Mouse (Mus musculus) neural tube, embryonic 15.5 days (tissue): ENCODE data around the gene 1700019N19Rik. TPM values are rescaled to one million over a fixed set of nuclear protein-coding genes. Genes with fewer than 3 reads are reported as not detected.

ENCODE experiments used
- ATAC-seq: fragments of 200-750 bp; cut with Nextera tagmentation; 2 replicates; pipeline ENCODE4 v1.8.0; 2017; ENCODE audit warnings: mild to moderate bottlenecking, moderate TSS enrichment, moderate library complexity; ENCODE audit not compliant: low FRiP score
- H3K27ac ChIP-seq: fragments of 300-500 bp; sonication (generic); replicated peaks from 2 replicates; pipeline ENCODE4 v1.5.1; 2015; ENCODE audit warnings: mild to moderate bottlenecking, inconsistent platforms
- H3K27me3 ChIP-seq: fragments of 300-500 bp; sonication (generic); replicated peaks from 2 replicates; pipeline ENCODE4 v1.6.1; 2015; ENCODE audit warnings: inconsistent platforms
- H3K36me3 ChIP-seq: fragments of 300-500 bp; sonication (generic); 2 replicates; pipeline ENCODE4 v1.6.1; 2015; ENCODE audit warnings: inconsistent platforms
- H3K4me1 ChIP-seq: fragments of 300-500 bp; sonication (generic); 2 replicates; pipeline ENCODE4 v1.6.1; 2015; ENCODE audit warnings: inconsistent platforms
- H3K4me2 ChIP-seq: fragments of 300-500 bp; sonication (generic); 2 replicates; pipeline ENCODE4 v1.6.1; 2015; ENCODE audit warnings: inconsistent platforms, mild to moderate bottlenecking, moderate library complexity
- H3K4me3 ChIP-seq: fragments of 300-500 bp; sonication (generic); replicated peaks from 2 replicates; pipeline ENCODE4 v1.5.1; 2015; ENCODE audit warnings: mild to moderate bottlenecking, inconsistent platforms
- H3K9ac ChIP-seq: fragments of 300-500 bp; sonication (generic); replicated peaks from 2 replicates; pipeline ENCODE4 v1.6.1; 2015; ENCODE audit warnings: mild to moderate bottlenecking, inconsistent platforms
- H3K9me3 ChIP-seq: fragments of 300-500 bp; sonication (generic); replicated peaks from 2 replicates; pipeline ENCODE4 v1.6.1; 2016; ENCODE audit warnings: inconsistent platforms
- WGBS: fragments of 180-500 bp; shearing (Covaris S2); methylation state at CpG from one replicate; pipeline ENCODE4 v1.1.7; 2015; ENCODE audit warnings: mixed read lengths; 5-methylcytosine and 5-hydroxymethylcytosine counted together
- polyA plus RNA-seq: library from polyadenylated mRNA; unstranded; fragments of >200 nt; fragmentation: Nextera tagmentation; extraction: Ambion mirVana; gene quantifications from 2 replicates; pipeline ENCODE4 v1.2.1, GENCODE M21; 2015

1700019N19Rik gene
- polyA plus RNA-seq, 1 experiment from 2014 or later: not detected

GRCm38 (mm10) chr19:58747498-58748000, 46.7 kb downstream of the 1700019N19Rik start:
- no peak overlapping the region for H3K27ac ChIP-seq
- no peak for ATAC-seq
- H3K36me3 ChIP-seq: no peaks in the 10 kb centered on the region
- no peak overlapping the region for H3K9ac ChIP-seq
- WGBS: 94% methylated on average over 9 of the region's 9 CpGs
- no peak overlapping the region for H3K4me2 ChIP-seq
- no peaks in the 10 kb centered on the region for H3K27me3 ChIP-seq
- no peak overlapping the region for H3K4me3 ChIP-seq
- no peaks in the 10 kb centered on the region for H3K4me1 ChIP-seq
- no peaks in the 10 kb centered on the region for H3K9me3 ChIP-seq

DNA sequence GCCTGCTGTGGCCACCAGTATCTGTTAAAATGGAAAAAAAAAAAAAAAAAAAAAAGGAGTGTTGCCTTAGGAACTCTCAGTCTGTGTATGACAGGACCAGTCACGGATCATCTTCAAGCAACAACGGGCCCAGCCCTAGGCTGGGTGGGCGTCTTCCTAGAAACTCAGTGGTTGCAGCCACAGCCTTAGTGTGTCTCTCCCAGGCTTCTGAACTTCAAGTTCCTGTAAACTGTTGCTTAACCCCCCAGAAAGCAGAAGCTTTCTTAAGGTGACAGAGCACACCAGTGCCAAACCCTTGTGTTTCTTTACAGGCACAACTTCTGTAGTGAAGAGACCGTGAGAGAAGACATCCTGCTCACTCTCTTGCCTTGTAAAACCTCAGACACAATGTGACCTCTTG, 50.5 kb downstream of the 1700019N19Rik start:
- Histone ChIP-seq H3K4me3 (no peak overlapping the region), H3K27ac (no peak overlapping the region), H3K9ac (no peak overlapping the region), H3K4me2 (no peak overlapping the region), H3K9me3 (no peaks in the 10 kb centered on the region), H3K27me3 (no peaks in the 10 kb centered on the region), H3K4me1 (no peaks in the 10 kb centered on the region), H3K36me3 (no peaks in the 10 kb centered on the region)
- WGBS: 39% methylated on average over 4 of the region's 4 CpGs
- ATAC-seq: no peak

GRCm38 (mm10) chr19:58742711-58743110, 51.5 kb downstream of the 1700019N19Rik start:
- H3K27me3 ChIP-seq: no peaks in the 10 kb centered on the region
- H3K9ac ChIP-seq: no peak overlapping the region
- H3K9me3 ChIP-seq: no peaks in the 10 kb centered on the region
- no peak overlapping the region for H3K27ac ChIP-seq
- H3K4me1 ChIP-seq: no peaks in the 10 kb centered on the region
- WGBS: 85% methylated on average over 4 of the region's 4 CpGs
- H3K4me3 ChIP-seq: no peak overlapping the region
- ATAC-seq: no peak
- H3K36me3 ChIP-seq: no peaks in the 10 kb centered on the region
- H3K4me2 ChIP-seq: no peak overlapping the region

- H3K4me3 ChIP-seq: no peak overlapping the region
- no peaks in the 10 kb centered on the region for H3K36me3 ChIP-seq
- H3K9ac ChIP-seq: no peak overlapping the region
- no peaks in the 10 kb centered on the region for H3K4me1 ChIP-seq
- H3K27ac ChIP-seq: no peak overlapping the region
- ATAC-seq: no peak
- WGBS: 72% methylated on average over 6 of the region's 6 CpGs
- H3K9me3 ChIP-seq: no peaks in the 10 kb centered on the region
- H3K27me3 ChIP-seq: no peaks in the 10 kb centered on the region
- H3K4me2 ChIP-seq: no peak overlapping the region
Observed at GRCm38 (mm10) chr19:58741036-58741435, 53.2 kb downstream of the 1700019N19Rik start.

GRCm38 (mm10) chr19:58738111-58738510, 56.1 kb downstream of the 1700019N19Rik start:
- no peaks in the 10 kb centered on the region for H3K4me1 ChIP-seq
- ATAC-seq: no peak
- H3K27me3 ChIP-seq: no peaks in the 10 kb centered on the region
- no peaks in the 10 kb centered on the region for H3K9me3 ChIP-seq
- WGBS: 92% methylated on average over 4 of the region's 4 CpGs
- H3K36me3 ChIP-seq: no peaks in the 10 kb centered on the region
- H3K4me2 ChIP-seq: no peak overlapping the region
- no peak overlapping the region for H3K9ac ChIP-seq
- no peak overlapping the region for H3K27ac ChIP-seq
- no peak overlapping the region for H3K4me3 ChIP-seq

Other genes starting within 250 kb of the 1700019N19Rik start
- 3.3 and 4.7 TPM in 2 replicates for gene Pnlip, start 142.0 kb downstream of the 1700019N19Rik start, polyA plus RNA-seq
- gene Pnliprp1, start 65.6 kb downstream of the 1700019N19Rik start, polyA plus RNA-seq: 0.28 and 29.0 TPM in 2 replicates
- 0.22 TPM in 1 of 2 replicates, not detected in the other for gene Pnliprp2, start 34.7 kb downstream of the 1700019N19Rik start, polyA plus RNA-seq
- gene Eno4, start 149.0 kb upstream of the 1700019N19Rik start, polyA plus RNA-seq: 1.3 and 1.8 TPM in 2 replicates
- gene Hspa12a, start 149.2 kb upstream of the 1700019N19Rik start, polyA plus RNA-seq: 67.8 and 72.7 TPM in 2 replicates